Mouse (Mus musculus): ENCODE measurements around the gene Pafah1b3. TPM values are rescaled to one million over a fixed set of nuclear protein-coding genes. Genes with fewer than 3 reads are reported as not detected.

The Pafah1b3 gene
- polyA plus RNA-seq, 1 experiment from 2014 or later = 152 TPM

DNA sequence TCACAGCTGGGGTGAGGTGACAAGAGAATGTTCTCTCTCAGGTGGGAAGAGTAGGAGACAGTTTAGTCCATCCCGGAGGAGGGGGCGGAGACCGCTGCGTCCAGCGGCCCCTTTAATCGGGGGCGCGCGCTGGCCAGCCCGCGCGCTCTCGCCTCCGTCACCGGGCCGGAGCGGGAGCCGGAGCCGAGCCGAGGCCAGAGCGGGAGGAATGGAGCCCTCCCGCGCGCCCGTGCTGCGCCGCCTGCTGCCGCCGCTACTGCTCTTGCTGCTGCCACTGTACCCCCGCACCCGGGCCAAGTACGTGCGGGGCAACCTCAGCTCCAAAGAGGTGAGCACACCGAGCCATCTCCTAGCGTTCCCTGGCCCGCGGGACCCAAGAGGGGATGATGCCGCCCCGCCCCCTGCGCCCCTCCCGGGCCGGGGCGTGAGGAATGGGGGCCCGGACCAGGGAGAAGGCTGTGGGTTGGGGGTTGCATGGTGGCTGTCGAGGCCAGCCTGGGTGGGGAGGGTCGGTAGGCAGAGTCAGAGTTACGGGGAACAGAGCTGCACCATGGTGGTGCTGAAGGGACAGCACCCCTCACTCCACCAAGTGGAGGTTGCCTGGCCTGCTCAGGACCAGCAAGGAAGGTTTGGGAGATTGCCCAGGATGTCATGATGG lies 8.3 kb upstream of the Pafah1b3 start, which contains the start of gene Tmem145:
Gene Tmem145 (plus strand): TSS at position 151 of the 658 bp plus-strand sequence.
- Histone ChIP-seq H3K27me3 (ENCODE audit: insufficient read depth, low read length) (peaks cover 4% of the 10 kb centered on the region; the same call in 1 of the 2 replicates), H3K9ac (ENCODE audit: low read depth, low read length) (no peak within 1 kb of the TSS), H3K4me3 (replicated peaks; ENCODE audit: low read depth, low read length) (peak within 1 kb of the TSS; percentile 42), H3K27ac (no peak within 1 kb of the TSS), H3K4me2 (ENCODE audit: low read length) (peak within 1 kb of the TSS; percentile 88), H3K9me3 (replicated peaks; ENCODE audit: low read length) (no peaks in the 10 kb centered on the region), H3K4me1 (replicated peaks; ENCODE audit: insufficient read depth, low read length) (0 out of 2 replicates have a peak, but pooled peaks cover 5% of the 10 kb centered on the region), H3K36me3 (ENCODE audit: insufficient read depth, low read length) (no peaks in the 10 kb centered on the region)
- under 1% methylated on average over 44 of the region's 47 CpGs for WGBS
- no peak for TF ChIP-seq CTCF (IDR thresholded peaks at IDR 0.05; ENCODE audit: low read depth)
- peak; percentile 82 for DNase-seq (ENCODE audit: low spot score)
- peak; percentile 78 for ATAC-seq (replicated peaks; ENCODE audit: low FRiP score, low read depth)

DNA sequence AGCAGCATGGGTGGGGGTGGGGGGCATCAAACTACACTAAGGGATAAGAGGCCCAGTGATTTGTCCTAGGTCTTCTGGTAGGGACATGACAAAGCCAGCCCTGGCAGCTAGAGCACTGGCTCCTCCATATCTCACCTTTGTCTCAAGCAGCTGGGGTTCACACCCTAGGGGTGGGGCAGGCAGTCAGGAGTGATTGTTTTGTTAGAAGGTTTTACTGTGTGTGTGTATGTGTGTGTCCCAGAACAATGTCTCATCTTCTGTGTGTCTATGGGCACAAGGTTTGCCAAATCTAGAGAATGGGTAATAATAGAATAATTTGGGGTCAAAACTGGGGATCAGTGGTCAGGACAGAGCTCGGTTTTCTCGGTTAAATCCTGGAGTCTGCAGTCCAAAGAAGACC lies 7.7 kb upstream of the Pafah1b3 start:
- Histone ChIP-seq H3K27me3 (ENCODE audit: insufficient read depth, low read length) (peaks cover 4% of the 10 kb centered on the region; the same call in 1 of the 2 replicates), H3K27ac (no peak overlapping the region), H3K4me2 (ENCODE audit: low read length) (peak overlapping the region; percentile 88), H3K9ac (ENCODE audit: low read depth, low read length) (no peak overlapping the region), H3K4me1 (replicated peaks; ENCODE audit: insufficient read depth, low read length) (0 out of 2 replicates have a peak, but pooled peaks cover 5% of the 10 kb centered on the region), H3K36me3 (ENCODE audit: insufficient read depth, low read length) (no peaks in the 10 kb centered on the region), H3K9me3 (replicated peaks; ENCODE audit: low read length) (no peaks in the 10 kb centered on the region), H3K4me3 (replicated peaks; ENCODE audit: low read depth, low read length) (peak overlapping the region; percentile 42)
- no peak for TF ChIP-seq CTCF (IDR thresholded peaks at IDR 0.05; ENCODE audit: low read depth)
- ATAC-seq (replicated peaks; ENCODE audit: low FRiP score, low read depth) = no peak
- 0% methylated on average over 2 of the region's 2 CpGs for WGBS
- DNase-seq (ENCODE audit: low spot score) = no peak

DNA sequence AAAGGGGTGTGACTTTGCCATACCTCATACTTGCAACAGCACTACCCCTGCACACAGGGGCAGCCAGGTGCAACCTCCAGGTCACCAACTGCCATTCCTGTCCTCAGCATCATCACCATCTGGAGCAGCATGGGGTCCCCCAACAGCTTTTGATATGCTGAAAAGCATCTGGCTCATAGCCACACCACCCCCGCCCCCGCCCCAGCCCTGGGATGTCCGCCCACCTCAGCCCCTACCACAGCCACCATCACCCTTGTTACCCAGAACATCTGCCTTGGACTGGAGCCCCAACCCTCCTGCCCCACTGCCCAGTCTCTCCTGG lies 5.9 kb upstream of the Pafah1b3 start:
- ATAC-seq (replicated peaks; ENCODE audit: low FRiP score, low read depth) (no peak), DNase-seq (ENCODE audit: low spot score) (no peak)
- 0 out of 2 replicates have a peak, but pooled peaks cover 5% of the 10 kb centered on the region for H3K4me1 ChIP-seq (replicated peaks; ENCODE audit: insufficient read depth, low read length)
- no peak overlapping the region for H3K27ac ChIP-seq
- H3K9ac ChIP-seq (ENCODE audit: low read depth, low read length) = no peak overlapping the region
- H3K9me3 ChIP-seq (replicated peaks; ENCODE audit: low read length) = no peaks in the 10 kb centered on the region
- 63% methylated on average over 3 of the region's 3 CpGs for WGBS
- no peak overlapping the region for H3K4me2 ChIP-seq (ENCODE audit: low read length)
- H3K4me3 ChIP-seq (replicated peaks; ENCODE audit: low read depth, low read length) = no peak overlapping the region
- no peak for TF ChIP-seq CTCF (IDR thresholded peaks at IDR 0.05; ENCODE audit: low read depth)
- H3K27me3 ChIP-seq (ENCODE audit: insufficient read depth, low read length) = peaks cover 4% of the 10 kb centered on the region; the same call in 1 of the 2 replicates
- H3K36me3 ChIP-seq (ENCODE audit: insufficient read depth, low read length) = no peaks in the 10 kb centered on the region

DNA sequence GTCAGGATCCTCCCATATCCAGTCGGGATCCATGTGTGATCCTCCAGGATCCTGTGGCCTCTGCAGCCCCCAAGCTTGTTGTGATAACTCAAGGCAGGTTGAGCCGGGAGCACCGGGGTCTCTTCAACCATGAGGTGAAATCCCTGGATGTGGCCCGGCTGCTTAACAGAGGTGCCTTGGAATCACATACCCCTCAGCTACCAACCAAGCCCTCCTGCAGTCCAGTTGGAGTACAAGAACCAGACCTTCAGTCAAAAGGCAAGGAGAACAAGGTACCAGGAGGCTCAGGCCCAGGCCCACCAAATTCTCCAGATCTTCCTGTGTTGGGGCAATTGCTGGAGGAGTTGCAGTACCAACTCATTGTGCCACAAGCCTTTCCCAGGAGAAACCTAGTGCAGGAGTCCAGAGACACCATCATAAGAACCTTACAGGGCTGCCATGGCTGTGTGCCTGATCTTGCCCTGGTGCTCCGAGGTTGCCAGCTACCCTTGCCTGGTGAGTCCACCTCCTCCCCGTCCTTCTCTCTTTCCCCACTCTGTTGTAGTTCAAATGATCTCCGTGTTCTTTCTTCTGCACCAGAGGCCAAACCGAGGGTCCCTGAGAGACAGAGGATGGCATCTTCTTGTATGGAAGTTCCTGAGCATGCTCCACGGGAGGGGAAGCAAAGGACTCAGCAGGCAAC lies 5.4 kb upstream of the Pafah1b3 start:
- Histone ChIP-seq H3K4me3 (replicated peaks; ENCODE audit: low read depth, low read length) (no peak overlapping the region), H3K4me1 (replicated peaks; ENCODE audit: insufficient read depth, low read length) (0 out of 2 replicates have a peak, but pooled peaks cover 5% of the 10 kb centered on the region), H3K9me3 (replicated peaks; ENCODE audit: low read length) (no peaks in the 10 kb centered on the region), H3K4me2 (ENCODE audit: low read length) (no peak overlapping the region), H3K9ac (ENCODE audit: low read depth, low read length) (no peak overlapping the region), H3K36me3 (ENCODE audit: insufficient read depth, low read length) (no peaks in the 10 kb centered on the region), H3K27me3 (ENCODE audit: insufficient read depth, low read length) (peaks cover 1% of the 10 kb centered on the region; the same call in 1 of the 2 replicates), H3K27ac (no peak overlapping the region)
- ATAC-seq (replicated peaks; ENCODE audit: low FRiP score, low read depth) (no peak), DNase-seq (ENCODE audit: low spot score) (no peak)
- WGBS = 67% methylated on average over 9 of the region's 9 CpGs
- no peak for TF ChIP-seq CTCF (IDR thresholded peaks at IDR 0.05; ENCODE audit: low read depth)

DNA sequence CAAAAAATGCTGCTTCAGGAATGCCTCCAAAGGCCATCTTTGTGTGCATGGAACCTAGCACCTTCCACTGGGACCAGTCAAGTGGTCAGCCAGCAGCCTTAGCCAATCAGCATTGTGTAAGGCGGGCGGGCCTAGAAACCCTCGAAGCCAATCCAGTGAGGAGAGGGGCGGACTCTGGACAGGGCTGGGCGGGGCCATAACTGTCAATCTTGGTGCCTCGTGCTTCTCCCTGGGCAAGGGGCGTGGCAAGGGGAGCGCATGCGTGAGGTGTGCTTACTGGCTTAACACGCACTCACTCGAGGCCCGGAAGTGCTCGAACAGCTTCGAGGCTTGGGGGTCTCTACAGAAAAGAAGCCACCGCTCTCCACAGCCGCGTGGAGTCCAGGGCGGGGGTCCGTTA lies 3.3 kb upstream of the Pafah1b3 start, which contains the start of gene Prr19:
Gene Prr19 (plus strand): TSS at position 349 of the 400 bp plus-strand sequence.
- Histone ChIP-seq H3K27me3 (ENCODE audit: insufficient read depth, low read length) (no peaks in the 10 kb centered on the region), H3K4me3 (replicated peaks; ENCODE audit: low read depth, low read length) (no peak within 1 kb of the TSS), H3K9ac (ENCODE audit: low read depth, low read length) (no peak within 1 kb of the TSS), H3K4me1 (replicated peaks; ENCODE audit: insufficient read depth, low read length) (peaks cover 3% of the 10 kb centered on the region; the same call in 1 of the 2 replicates), H3K4me2 (ENCODE audit: low read length) (no peak within 1 kb of the TSS), H3K36me3 (ENCODE audit: insufficient read depth, low read length) (no peaks in the 10 kb centered on the region), H3K9me3 (replicated peaks; ENCODE audit: low read length) (no peaks in the 10 kb centered on the region), H3K27ac (no peak within 1 kb of the TSS)
- ATAC-seq (replicated peaks; ENCODE audit: low FRiP score, low read depth) (peak; percentile 25), DNase-seq (ENCODE audit: low spot score) (peak; percentile 65)
- WGBS = 62% methylated on average over 19 of the region's 19 CpGs
- TF ChIP-seq CTCF (IDR thresholded peaks at IDR 0.05; ENCODE audit: low read depth) = no peak

DNA sequence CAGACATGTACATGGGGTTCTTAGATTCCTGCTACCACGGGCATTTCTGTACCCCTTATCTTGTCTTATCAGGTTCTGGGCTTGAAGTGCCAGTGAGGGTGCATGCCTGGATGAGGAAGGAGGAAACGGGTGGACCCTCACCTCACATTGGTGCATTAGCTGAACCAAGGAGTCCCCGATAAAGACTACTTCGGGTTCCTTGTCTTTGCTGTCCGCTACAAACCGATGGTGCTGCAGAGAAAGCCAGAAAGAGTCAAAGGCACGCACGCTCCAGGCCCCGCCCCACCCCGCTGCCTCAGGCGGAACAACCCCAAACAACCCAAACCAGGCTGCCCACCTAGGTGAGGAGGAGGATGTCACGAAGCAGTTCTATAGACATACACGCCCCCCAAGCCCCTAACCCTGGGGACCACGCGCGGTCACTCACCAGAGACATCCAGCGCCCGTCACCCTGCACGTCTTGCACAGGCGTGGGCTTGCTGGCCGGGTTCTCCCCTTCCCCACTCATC lies 787 bp downstream of the Pafah1b3 start:
- WGBS = 1% methylated on average over 21 of the region's 21 CpGs
- peak; percentile 66 for DNase-seq (ENCODE audit: low spot score)
- peak overlapping the region; percentile 95 for H3K27ac ChIP-seq

More for the DNA sequence above, 787 bp downstream of the Pafah1b3 start:
- no peaks in the 10 kb centered on the region; the same call in 1 of the 2 replicates for H3K4me1 ChIP-seq (replicated peaks; ENCODE audit: insufficient read depth, low read length)
- no peaks in the 10 kb centered on the region for H3K27me3 ChIP-seq (ENCODE audit: insufficient read depth, low read length)
- peaks cover 19% of the 10 kb centered on the region; the same call in 1 of the 2 replicates for H3K36me3 ChIP-seq (ENCODE audit: insufficient read depth, low read length)
- peak overlapping the region; percentile 94 for H3K4me2 ChIP-seq (ENCODE audit: low read length)
- no peaks in the 10 kb centered on the region for H3K9me3 ChIP-seq (replicated peaks; ENCODE audit: low read length)
- peak overlapping the region; percentile 81 for H3K4me3 ChIP-seq (replicated peaks; ENCODE audit: low read depth, low read length)
- ATAC-seq (replicated peaks; ENCODE audit: low FRiP score, low read depth) = peak; percentile 18; the same call in 1 of the 2 replicates
- TF ChIP-seq CTCF (IDR thresholded peaks at IDR 0.05; ENCODE audit: low read depth) = no peak
- peak overlapping the region; percentile 74 for H3K9ac ChIP-seq (ENCODE audit: low read depth, low read length)
